Mouse (Mus musculus): ENCODE data around the gene Ltb4r1.

DNA sequence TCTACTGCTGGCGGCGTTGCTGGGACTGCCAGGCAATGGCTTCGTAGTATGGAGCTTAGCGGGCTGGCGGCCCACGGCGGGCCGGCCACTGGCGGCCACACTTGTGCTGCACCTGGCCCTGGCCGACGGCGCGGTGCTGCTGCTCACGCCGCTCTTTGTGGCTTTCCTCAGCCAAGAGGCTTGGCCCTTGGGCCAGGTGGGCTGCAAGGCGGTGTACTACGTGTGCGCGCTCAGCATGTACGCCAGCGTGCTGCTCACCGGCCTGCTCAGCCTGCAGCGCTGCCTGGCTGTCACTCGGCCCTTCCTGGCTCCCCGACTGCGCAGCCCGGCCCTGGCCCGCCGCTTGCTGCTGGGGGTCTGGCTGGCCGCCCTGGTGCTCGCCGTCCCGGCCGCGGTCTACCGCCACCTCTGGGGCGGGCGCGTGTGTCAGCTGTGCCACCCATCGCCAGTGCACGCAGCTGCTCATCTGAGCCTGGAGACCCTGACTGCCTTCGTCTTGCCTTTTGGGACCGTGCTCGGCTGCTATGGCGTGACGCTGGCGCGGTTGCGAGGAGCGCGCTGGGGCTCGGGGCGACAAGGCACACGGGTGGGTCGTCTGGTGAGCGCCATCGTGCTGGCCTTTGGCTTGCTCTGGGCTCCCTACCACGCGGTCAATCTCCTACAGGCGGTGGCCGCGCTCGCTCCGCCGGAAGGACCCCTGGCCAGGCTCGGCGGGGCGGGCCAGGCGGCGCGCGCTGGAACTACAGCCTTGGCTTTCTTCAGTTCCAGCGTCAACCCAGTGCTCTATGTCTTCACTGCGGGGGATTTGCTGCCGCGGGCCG is 3.6 kb upstream of the Ltb4r1 start:
- TF ChIP-seq CTCF (conservative IDR thresholded peaks at IDR 0.05; ENCODE audit: low read length) (no peak), POU5F1 (IDR thresholded peaks at IDR 0.05; ENCODE audit: borderline replicate concordance, low read length) (no peak), NANOG (IDR thresholded peaks at IDR 0.05; ENCODE audit: borderline replicate concordance, low read length) (no peak)
